Mouse (Mus musculus) spleen, adult 2 months (tissue): ENCODE results near the gene Obsl1.

Experiments used
- CTCF ChIP-seq: fragments of 200-500 bp; IDR thresholded peaks from 2 replicates; pipeline ENCODE4 v1.5.1; 2011; ENCODE audit warnings: mild to moderate bottlenecking, inconsistent platforms; ENCODE audit not compliant: insufficient read depth, insufficient read length, insufficient replicate concordance; ENCODE audit errors: extremely low read depth
- POLR2A ChIP-seq: fragments of 200-500 bp; IDR thresholded peaks from 2 replicates; pipeline ENCODE4 v1.6.1; 2011; ENCODE audit warnings: low read depth, low read length, inconsistent platforms

GRCm38 (mm10) chr1:75503651-75503980, 2.6 kb downstream of the Obsl1 start:
- TF ChIP-seq POLR2A, result no peak
- no peak for TF ChIP-seq CTCF
